Mouse (Mus musculus) kidney, postnatal 25 days (tissue): ENCODE measurements at regions not wholly inside any gene's neighbourhood (a gene's known extent, or its start where the extent isn't known, plus 50 kb on each side); places are given as distances from the start of the nearest gene placed in this dataset.

Experiments used
- DNase-seq, 2 experiments: peaks; one replicate each; pipeline ENCODE4 v3.0.0; 2021; ENCODE audit warnings: mixed read lengths in 2 of 2

DNA sequence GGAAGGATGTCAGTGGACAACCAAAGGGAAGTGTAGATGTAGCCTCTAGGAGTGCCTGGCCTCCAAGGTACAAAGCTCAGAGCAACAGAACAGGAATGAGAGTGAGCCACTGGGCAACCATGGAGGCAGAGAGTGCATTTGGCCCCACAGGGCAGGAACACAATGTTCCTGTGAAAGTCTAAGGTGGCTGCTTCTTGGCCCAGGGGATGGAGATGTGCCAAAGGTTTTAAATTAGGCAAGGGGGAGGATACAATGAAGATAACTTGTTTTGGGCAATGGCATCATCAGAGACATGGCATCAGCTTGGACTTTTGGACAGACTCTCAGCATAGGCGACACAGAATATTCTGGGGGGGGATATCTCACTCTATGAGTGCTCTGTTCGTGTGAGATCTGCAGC lies 160.3 kb downstream of the En1 start:
- no peak for DNase-seq

GRCm38 (mm10) chr1:120762921-120763595 lies 160.8 kb downstream of the En1 start:
- DNase-seq = no peak

- no peak for DNase-seq
Observed at GRCm38 (mm10) chr1:120767054-120767453, 164.8 kb downstream of the En1 start.

DNA sequence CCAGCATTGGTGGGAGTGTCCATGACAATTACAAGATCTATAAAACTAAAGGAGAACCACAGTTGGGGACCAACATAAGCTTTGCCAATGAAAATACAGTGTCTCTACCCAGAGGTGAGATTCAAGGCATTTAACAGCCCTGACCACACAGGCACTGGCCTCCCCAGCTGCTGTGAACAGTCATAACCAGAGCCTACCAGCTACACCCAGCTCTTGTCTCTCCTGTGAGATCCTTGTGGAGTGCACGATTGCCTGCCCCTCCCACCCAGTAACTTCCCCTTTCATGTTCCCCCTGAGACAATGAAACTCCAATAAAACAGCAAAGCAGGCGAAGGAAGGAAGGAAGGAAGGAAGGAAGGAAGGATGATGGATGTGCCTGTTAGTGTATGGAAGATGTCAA lies 169.1 kb downstream of the En1 start:
- DNase-seq = no peak

- DNase-seq = no peak
Observed at GRCm38 (mm10) chr1:120776906-120777305, 174.7 kb downstream of the En1 start.

DNA sequence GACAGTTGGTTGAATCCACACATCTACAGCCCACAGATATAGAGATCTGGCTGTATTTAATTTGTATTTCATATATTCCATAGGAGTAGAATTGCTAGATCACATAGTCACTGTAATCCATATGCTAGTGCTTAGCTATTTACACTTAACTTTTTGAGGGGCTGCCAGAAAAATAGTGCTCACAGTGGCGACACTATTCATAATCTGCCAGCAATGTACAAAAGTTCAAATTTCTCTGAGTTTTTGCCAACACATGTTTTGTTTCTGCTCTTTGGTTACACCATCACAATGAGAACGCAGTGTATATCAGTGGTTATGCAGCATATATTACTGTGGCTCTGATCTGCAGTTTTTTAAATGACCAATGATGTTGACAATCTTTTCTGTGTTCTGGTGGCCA lies 175.2 kb downstream of the En1 start:
- DNase-seq = no peak

GRCm38 (mm10) chr1:120795245-120795644 lies 193.0 kb downstream of the En1 start:
- no peak for DNase-seq

DNA sequence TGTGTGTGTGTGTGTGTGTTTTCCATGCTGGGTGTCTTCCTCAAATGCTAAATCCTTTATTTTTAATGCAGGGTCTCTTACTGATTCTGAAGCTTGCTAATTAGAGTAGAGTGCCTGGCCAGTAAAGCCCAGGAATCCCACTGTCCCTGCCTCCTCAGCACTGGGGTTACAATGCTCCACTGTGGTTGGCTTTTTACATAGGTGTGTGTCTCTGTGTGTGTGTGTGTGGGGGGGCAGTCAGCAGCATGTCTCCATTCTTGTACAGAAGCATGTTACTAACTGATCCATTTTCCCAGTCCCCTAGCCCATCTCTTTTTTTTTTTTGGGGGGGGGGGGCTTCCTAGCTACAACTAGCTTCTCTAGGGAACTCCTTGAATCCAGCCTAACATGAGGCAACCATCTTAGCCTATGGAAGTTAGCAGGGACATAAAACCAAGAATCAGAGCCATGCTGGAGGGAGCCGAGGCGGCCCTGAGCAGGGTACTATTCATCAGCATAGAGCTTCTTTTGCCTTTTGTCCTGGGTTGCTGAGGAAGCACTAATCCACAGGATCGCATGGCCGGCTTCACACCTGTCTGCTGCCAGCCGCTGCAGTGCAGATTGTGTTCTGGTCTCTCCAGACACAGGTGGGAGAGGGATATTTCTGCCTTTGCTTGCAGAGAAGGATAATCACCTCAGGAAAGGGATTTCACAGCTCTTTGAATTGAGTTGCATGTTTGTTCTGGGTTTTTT lies 199.2 kb downstream of the En1 start:
- no peak for DNase-seq

GRCm38 (mm10) chr1:120801980-120802364 lies 199.8 kb downstream of the En1 start:
- DNase-seq = no peak

GRCm38 (mm10) chr1:120814441-120814840 lies 212.2 kb downstream of the En1 start:
- no peak for DNase-seq

DNA sequence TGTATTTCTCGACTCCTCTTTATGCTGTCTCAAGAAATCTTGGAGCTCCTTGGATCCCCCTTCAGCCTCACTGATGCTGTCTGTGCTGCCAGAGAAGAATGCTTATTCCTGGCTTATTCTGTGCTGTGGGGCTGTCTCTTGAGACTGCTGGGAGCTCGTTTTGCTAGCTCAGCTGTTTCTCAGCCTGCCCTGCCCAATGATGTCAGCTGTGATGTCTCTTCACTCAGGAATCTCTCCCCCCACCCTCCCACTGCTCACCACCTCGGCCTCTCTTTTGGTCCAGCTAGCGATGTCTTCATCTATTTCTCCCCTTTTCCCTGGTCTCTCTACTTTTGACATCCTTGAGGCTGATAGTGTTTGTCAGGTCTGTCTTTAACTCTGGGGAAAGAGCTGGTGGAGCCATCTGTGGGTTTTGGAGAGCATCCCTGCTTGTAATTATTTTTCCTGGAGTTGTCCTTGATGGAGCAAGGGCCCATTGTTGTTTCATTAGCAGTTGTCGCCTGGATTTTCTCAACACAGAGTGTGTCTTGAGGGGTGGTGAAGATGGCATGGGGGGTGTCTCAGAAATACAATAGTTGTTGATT lies 214.1 kb downstream of the En1 start:
- no peak for DNase-seq

GRCm38 (mm10) chr1:120817563-120817962 lies 215.3 kb downstream of the En1 start:
- DNase-seq = no peak

DNA sequence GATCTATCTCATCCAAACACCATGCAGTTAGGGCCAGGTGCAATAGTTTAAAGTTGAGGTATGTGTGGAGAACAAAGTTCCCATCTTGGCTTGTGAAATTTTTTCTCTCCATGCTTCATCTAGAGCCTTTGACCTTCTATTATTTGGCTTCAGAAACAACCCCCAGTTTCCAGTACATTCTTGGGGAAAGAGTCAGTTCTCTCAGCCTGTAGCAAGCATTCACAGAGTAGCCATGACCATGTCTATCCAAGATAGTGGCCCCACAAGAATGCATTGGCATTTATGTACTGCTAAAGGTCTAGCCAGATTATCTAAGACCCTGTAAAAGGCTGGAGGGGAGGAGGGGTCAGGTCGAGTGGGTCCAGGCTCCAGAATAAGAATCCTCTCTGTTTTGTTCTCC lies 229.8 kb downstream of the En1 start:
- DNase-seq = no peak

DNA sequence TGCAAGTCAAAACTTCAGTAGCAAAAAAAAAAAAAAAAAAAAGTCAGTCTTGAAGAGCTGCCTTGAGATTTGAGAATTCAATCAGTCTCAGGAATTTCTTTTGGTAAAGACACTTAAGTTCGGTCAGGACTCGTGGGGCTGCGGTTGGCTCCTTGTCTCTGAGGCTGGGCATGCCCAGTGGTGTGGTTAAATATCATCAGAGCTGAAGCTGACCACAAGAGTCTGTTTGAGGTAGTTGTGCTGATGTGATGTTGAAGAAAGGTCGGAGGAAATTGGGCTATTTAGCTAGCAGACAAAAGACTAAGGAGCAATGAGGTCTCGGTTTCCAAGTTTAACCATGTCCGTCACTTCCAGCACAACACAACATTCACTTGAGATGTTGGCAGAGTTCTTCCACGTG lies 240.4 kb downstream of the En1 start:
- DNase-seq = no peak

DNA sequence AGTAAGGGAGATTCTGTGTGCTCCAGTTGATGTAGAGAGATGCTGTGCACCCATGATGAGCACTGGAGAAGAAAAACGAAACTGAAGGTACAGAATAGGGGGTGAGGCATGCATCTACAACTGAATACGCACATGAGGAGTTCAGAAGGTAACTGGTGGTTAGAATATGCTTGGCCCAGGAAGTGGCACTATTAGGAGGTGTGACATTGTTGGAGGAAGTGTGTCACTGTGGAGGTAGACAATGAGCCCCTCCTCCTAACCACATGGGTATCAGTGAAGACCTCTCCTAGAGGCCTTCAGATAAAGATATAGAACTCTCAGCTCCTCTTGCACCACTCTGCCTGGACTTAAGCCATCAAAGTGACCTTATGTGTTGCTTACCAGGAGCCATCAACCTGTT lies 243.9 kb downstream of the En1 start:
- no peak for DNase-seq

DNA sequence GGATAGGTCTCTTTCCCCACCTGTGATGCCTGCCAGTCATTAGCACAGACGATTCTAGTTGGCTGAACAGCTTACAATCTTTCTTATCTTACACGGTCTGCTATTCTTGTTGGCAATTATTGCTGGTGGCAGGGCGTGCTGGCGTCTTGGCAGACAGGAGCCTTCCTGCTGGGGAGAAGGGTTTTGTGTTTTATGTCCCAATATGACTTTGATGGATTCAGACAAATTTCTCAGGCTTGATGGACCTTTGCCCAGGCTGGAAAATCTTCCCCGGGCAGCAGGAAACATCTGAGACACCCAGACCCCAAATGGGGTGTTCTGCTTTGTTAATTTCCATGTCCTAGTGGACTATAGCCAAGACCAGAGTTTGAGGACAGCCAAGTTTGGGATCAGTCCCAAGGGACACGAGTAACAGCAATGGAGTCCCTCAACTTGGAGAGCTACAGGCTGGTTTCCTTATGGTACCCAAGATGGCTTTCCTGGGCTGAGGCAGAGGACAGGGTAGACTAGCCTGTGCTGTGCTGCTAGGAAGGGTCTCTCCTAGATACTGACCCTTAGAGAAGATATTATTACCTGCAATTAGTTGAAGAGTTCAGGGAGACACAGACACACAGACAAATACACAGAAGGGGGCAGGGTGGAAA lies 249.8 kb downstream of the En1 start:
- DNase-seq = no peak

GRCm38 (mm10) chr1:120857566-120857965 lies 255.3 kb downstream of the En1 start:
- DNase-seq = no peak

- DNase-seq = no peak
Observed at GRCm38 (mm10) chr1:120859546-120859945, 257.3 kb downstream of the En1 start.

DNA sequence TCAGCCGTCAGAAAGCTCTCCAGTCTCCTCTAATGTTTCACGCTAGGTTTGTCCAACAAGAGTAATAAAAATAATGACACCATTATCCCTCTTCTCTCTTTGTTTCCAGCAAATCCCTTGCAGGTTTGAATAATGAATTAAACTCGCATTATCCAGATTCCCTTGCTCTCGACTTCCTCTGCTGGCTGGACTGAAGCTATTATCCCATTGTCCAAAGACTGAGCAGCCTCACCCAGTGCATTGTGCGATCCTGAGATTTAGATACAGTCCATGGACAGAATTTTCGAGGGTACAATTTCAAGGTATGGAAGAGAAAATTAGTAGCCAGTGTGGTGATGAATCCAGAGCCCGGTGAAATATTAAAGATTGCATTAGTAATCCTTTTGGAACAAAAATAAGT lies 270.3 kb downstream of the En1 start:
- no peak for DNase-seq

DNA sequence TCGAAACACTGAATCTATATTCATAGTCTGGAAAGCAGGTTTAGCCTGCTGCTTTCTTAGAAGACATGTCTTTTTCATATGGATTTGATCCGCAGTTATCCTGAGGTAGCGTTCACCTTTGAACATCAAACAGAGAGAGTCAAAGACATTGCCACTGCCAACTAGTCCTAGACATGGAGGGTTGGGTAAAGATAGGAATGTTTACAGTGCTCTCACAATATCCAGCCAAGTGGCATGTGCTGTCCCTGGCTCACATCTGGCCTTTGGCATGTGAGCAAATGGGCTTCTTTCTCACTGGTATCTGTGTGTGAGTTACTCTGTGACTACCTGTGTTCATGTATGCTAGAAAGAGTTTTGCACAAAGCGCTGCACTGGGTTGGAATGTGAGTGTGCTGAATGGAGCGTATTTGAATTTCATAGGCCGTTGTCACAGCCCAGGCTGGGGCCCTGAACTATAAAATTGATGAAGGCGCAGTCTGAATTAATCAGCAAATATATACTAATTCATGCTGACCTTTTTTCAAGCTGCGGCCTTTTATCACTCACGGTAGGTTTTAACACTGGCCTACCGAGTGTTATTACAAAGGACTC lies 280.8 kb downstream of the En1 start:
- DNase-seq = no peak

DNA sequence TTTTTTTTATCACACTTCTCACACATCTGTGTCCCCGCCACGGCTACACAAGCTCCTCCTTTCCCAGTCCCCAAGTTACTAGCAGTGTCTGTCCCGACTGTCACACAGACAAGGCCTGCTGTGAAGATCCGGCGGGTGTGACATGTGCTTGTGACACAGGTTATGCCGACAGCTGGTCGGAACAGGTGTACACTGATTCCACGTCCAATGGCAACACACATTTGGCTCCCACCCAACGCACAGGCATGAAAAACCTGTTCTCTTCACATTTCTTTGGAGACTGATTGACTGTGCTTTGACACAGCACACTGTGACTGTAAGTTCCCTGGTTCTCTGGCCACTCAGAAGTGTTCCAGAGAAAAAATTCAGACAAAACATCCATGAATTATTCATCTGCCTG lies 281.4 kb downstream of the En1 start:
- DNase-seq = no peak

DNA sequence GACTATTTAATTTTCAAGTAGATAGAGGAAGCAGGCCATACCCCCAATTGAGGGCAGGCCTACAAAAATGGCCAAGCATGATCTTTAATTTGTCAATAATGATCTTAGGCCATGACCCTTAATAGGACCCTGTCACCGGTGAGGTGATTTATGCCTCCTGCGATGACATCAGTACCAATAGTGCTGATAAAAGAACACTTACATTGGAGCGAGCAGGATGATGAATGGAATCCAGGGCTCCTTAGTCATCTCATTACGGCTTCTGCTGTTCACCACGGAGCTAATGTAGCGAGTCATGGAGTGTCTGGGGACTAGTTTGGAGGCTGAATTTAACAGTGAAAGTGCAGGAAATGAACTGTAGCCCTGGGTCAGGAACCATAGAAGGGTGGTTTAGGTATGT lies 308.6 kb downstream of the En1 start:
- DNase-seq = no peak

DNA sequence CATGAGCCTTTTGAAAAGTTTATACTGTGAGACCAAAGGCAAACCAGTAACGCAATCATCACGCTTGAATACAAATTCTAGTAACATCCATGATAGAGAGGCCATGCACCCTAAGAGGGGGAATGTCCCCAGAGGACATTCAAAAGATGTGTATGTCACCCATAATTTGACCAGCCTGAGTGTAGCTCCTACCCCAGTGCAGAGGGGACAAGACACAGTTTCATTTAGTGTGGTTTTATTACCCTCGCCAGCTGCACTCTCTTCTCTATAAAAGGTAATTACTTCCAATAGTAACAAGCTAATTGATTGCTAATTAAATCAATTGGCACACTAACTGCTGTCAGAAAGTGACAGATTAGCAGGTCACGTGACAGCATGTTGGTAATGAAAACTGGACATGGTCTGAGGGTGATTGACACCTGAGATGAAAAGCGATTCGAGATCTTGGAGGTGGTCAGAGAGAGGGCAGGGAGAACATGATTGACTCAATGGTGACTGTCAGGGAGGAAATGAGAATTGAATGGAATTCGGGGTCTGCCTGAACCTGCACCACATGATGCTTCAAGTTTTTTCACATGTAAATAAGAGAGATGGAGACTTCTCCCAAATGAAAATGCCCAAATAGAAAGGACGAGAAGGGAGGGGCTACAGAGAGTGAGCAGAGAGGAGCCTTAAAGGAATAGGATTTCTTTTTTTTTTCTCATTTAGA lies 309.9 kb downstream of the En1 start:
- DNase-seq = no peak
